Mouse (Mus musculus) testis, adult 2 months (tissue): ENCODE results near the gene Ednrb.

ENCODE experiments used
- CTCF ChIP-seq: fragments of 200-500 bp; IDR thresholded peaks from 2 replicates; pipeline ENCODE4 v1.5.1; 2012; ENCODE audit warnings: low read depth, mild to moderate bottlenecking, inconsistent platforms, low read length, moderate library complexity; ENCODE audit not compliant: control insufficient read depth, insufficient read depth, insufficient replicate concordance
- POLR2A ChIP-seq: fragments of 200-500 bp; IDR thresholded peaks from 2 replicates; pipeline ENCODE4 v1.6.1; 2012; ENCODE audit warnings: low read depth, mild to moderate bottlenecking, inconsistent platforms, low read length, moderate library complexity; ENCODE audit not compliant: control insufficient read depth

GRCm38 (mm10) chr14:103795591-103795990, 48.6 kb downstream of the Ednrb start:
- no peak for TF ChIP-seq CTCF
- TF ChIP-seq POLR2A, result no peak
